Mouse (Mus musculus) bone marrow macrophage, adult 2 months (primary cell): ENCODE measurements around the gene Bckdk.

Source experiments
- CTCF ChIP-seq: IDR thresholded peaks from 2 replicates; pipeline ENCODE4 v1.5.1; 2012; ENCODE audit warnings: low read depth, mild to moderate bottlenecking, low read length, moderate library complexity
- POLR2A ChIP-seq: IDR thresholded peaks from 2 replicates; pipeline ENCODE4 v1.6.1; 2012; ENCODE audit warnings: mild to moderate bottlenecking, low read depth, low read length, borderline replicate concordance

DNA sequence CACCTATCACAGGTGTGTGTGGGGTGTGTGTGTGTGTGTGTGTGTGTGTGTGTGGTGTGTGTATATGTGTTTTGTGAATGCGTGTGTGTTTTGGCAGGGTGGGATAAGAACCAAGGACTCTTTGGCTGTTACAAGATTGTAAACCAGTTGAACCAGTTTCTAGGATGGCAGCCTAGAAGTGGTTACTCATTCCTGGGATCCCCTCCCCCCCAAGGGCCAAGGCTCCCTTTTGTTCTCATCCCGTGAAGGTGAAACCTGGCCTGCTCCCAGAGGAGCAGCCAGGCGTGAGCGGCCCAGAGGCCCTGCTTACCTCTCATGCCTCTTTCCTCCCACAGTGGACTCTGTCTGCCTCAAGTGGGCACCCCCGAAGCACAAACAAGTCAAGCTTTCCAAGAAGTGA is 21.4 kb downstream of the Bckdk start:
- no peak for TF ChIP-seq CTCF
- TF ChIP-seq POLR2A: no peak
